ENCODE assay signal across 9 mouse cellular contexts in genomic region chr6:108772913-108773312, GRCm38 (mm10). TPM values are rescaled to one million over a fixed set of nuclear protein-coding genes. Genes with fewer than 3 reads are reported as not detected.
DNase-seq lines count a peak whose midpoint lies in the region; ATAC-seq and TF ChIP-seq lines count a peak whose summit lies in the region.
"Had no signal": no experiment of that assay in that cellular context is flagged by ENCODE, and none has a peak within 500 bp of the region (broad histone marks: within the 10 kb centered on the region; RNA-seq: fewer than 3 reads in every experiment).

No protein-coding gene starts in this region.

- ATAC-seq in forebrain, embryonic 12.5 days (ENCODE audit: low FRiP score): peak; percentile 73

- H3K4me1 ChIP-seq in ES-E14 (ENCODE audit: control insufficient read depth in 2 of 2, insufficient read depth in 2 of 2, low read length in 2 of 2, poor library complexity in 1 of 2): no peaks in the 10 kb centered on the region
- no peaks in the 10 kb centered on the region for H3K4me1 ChIP-seq in forebrain, embryonic 12.5 days
- H3K4me1 ChIP-seq: heart, embryonic 15.5 days had no signal

- no peak overlapping the region for H3K9ac ChIP-seq in ES-E14 (ENCODE audit: insufficient read depth, low read depth, low read length, poor library complexity, severe bottlenecking)
- no peak overlapping the region for H3K9ac ChIP-seq in forebrain, embryonic 12.5 days
- H3K9ac ChIP-seq: heart, embryonic 15.5 days had no signal

- in situ Hi-C loops in ES-E14 (cut with MboI; ENCODE audit: low sequenced_read_pairs in 2 of 2, unreplicated experiment in 2 of 2): no loop called here

- peak; percentile 98 for TF ChIP-seq CTCF in layer of hippocampus, adult 2 months (conservative IDR thresholded peaks at IDR 0.05)

- 18% methylated on average over 9 of the region's 9 CpGs for WGBS in forebrain, embryonic 12.5 days

- intact Hi-C loops in heart, postnatal 36 days (cut with DNase I): no loop called here

- no peaks in the 10 kb centered on the region for H3K36me3 ChIP-seq in ES-E14 (ENCODE audit: control insufficient read depth, insufficient read depth, low read length, poor library complexity, severe bottlenecking)
- H3K36me3 ChIP-seq in forebrain, embryonic 12.5 days (replicated peaks): no peaks in the 10 kb centered on the region
- H3K36me3 ChIP-seq: heart, embryonic 15.5 days had no signal

- H3K27ac ChIP-seq in ES-E14 (ENCODE audit: insufficient read depth, low read depth, low read length, poor library complexity, severe bottlenecking): no peak overlapping the region
- no peak overlapping the region for H3K27ac ChIP-seq in forebrain, embryonic 12.5 days
- no peak overlapping the region for H3K27ac ChIP-seq in layer of hippocampus, adult 2 months
- H3K27ac ChIP-seq: heart, embryonic 15.5 days had no signal

- H3K4me2 ChIP-seq in forebrain, embryonic 12.5 days: no peak overlapping the region
- H3K4me2 ChIP-seq: heart, embryonic 15.5 days had no signal

- no peaks in the 10 kb centered on the region for H3K9me3 ChIP-seq in ES-E14 (ENCODE audit: control insufficient read depth, insufficient read depth, low read depth, low read length)
- no peaks in the 10 kb centered on the region for H3K9me3 ChIP-seq in forebrain, embryonic 12.5 days
- H3K9me3 ChIP-seq: heart, embryonic 15.5 days had no signal

- no peaks in the 10 kb centered on the region; the same call in 1 of the 2 replicates for H3K27me3 ChIP-seq in forebrain, embryonic 12.5 days
- H3K27me3 ChIP-seq: heart, embryonic 15.5 days had no signal

- no peak overlapping the region for H3K4me3 ChIP-seq in ES-E14 (ENCODE audit: insufficient read depth in 1 of 2, low read depth in 1 of 2, low read length in 2 of 2, poor library complexity in 1 of 2, severe bottlenecking in 1 of 2)
- no peak overlapping the region for H3K4me3 ChIP-seq in forebrain, embryonic 12.5 days (replicated peaks)
- no peak overlapping the region for H3K4me3 ChIP-seq in layer of hippocampus, adult 2 months
- H3K4me3 ChIP-seq: heart, embryonic 15.5 days had no signal

- peak; percentile 59 for DNase-seq in ES-E14 (ENCODE audit: low read depth, low spot score)
- peak; percentile 48 for DNase-seq in c-Kit-positive CD71-positive TER-119-negative erythroid progenitor cells, embryonic 14.5 days (ENCODE audit: low read depth)
- DNase-seq in heart, postnatal 36 days: peak; percentile 76 to 87
- peak; percentile 73 to 88 for DNase-seq in layer of hippocampus, adult 2 months (ENCODE audit: low spot score in 2 of 2)
- DNase-seq in lung, postnatal 10 days: peak; percentile 88
- DNase-seq in retina, embryonic 14.5 days (ENCODE audit: low spot score): peak; percentile 85
- peak; percentile 76 to 81 for DNase-seq in thymus, postnatal 36 days

TF ChIP-seq in ES-E14, 5 proteins besides CTCF, POLR2A, EP300 and RAD21:
- TF ChIP-seq ZC3H11A (IDR thresholded peaks at IDR 0.05; ENCODE audit: borderline replicate concordance, low read depth, low read length): no peak
- TF ChIP-seq MAFK (IDR thresholded peaks at IDR 0.05; ENCODE audit: insufficient read depth, low read depth, low read length): no peak
- no peak for TF ChIP-seq HCFC1 (IDR thresholded peaks at IDR 0.05; ENCODE audit: borderline replicate concordance, insufficient read depth, low read length)
- TF ChIP-seq CHD2 (IDR thresholded peaks at IDR 0.05; ENCODE audit: low read depth, low read length): no peak
- no peak for TF ChIP-seq ZNF384 (IDR thresholded peaks at IDR 0.05; ENCODE audit: low read depth, low read length)

RNA-seq across cellular contexts. Expression of gene Arl8b, which starts 10.0 kb away (rescaled TPM):
- 45.1 and 45.8 TPM in 2 replicates for total RNA-seq in ES-E14 (2012; rRNA removed)
- 78.2 and 81.8 TPM in 2 replicates for polyA plus RNA-seq in forebrain, embryonic 12.5 days (2016; fragmentation: Nextera tagmentation; extraction: Ambion mirVana)
- 10 to 100 TPM; 92.3 to 95.7 TPM for total RNA-seq in heart, postnatal 36 days (2021)
- total RNA-seq in layer of hippocampus, adult 2 months (2021): 100 to 1,000 TPM; 202 to 216 TPM

RNA-seq across cellular contexts. Expression of gene Edem1, which starts 55.5 kb away (rescaled TPM):
- total RNA-seq in ES-E14 (2012; rRNA removed): 27.6 and 29.4 TPM in 2 replicates
- polyA plus RNA-seq in forebrain, embryonic 12.5 days (2016; fragmentation: Nextera tagmentation; extraction: Ambion mirVana): 19.2 and 19.3 TPM in 2 replicates
- total RNA-seq in heart, postnatal 36 days (2021): 10 to 100 TPM; 10.6 to 12.4 TPM
- total RNA-seq in layer of hippocampus, adult 2 months (2021): 10 to 100 TPM; 13.3 to 17.2 TPM
